Mouse (Mus musculus): Measurements from ENCODE around the gene Cops6.

Cops6 gene

DNA sequence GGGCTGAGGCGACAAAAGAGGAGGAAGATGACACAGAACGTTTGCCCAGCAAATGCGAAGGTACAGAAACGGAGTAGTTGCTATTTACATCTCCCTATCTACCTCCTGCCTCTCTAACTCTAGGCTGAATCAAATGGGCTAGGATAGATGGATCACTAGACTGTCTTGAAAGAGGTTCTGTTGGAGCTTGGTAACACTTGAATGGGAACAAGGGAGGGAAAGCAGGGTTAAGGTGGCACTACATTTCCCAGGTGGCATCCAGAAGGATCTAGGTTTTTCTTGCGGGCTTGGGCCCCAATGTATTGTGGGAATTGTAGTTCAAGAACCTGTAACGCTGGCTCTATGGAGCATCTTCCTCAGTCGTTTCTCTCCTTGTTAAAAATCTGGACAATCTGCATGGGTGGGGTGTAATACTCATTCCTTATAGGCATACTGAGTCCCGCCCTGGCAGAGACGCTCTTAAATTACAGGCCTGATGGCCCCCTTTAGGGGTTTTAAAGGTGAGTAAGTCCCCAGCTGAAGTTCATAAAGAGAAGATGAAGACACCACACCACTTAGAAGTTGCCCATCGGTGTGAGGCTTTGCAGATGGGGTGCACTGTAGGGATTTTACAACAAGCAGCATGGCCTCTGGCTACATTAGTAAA, 26.9 kb downstream of the Cops6 start:
- peak; percentile 90 for DNase-seq

DNA sequence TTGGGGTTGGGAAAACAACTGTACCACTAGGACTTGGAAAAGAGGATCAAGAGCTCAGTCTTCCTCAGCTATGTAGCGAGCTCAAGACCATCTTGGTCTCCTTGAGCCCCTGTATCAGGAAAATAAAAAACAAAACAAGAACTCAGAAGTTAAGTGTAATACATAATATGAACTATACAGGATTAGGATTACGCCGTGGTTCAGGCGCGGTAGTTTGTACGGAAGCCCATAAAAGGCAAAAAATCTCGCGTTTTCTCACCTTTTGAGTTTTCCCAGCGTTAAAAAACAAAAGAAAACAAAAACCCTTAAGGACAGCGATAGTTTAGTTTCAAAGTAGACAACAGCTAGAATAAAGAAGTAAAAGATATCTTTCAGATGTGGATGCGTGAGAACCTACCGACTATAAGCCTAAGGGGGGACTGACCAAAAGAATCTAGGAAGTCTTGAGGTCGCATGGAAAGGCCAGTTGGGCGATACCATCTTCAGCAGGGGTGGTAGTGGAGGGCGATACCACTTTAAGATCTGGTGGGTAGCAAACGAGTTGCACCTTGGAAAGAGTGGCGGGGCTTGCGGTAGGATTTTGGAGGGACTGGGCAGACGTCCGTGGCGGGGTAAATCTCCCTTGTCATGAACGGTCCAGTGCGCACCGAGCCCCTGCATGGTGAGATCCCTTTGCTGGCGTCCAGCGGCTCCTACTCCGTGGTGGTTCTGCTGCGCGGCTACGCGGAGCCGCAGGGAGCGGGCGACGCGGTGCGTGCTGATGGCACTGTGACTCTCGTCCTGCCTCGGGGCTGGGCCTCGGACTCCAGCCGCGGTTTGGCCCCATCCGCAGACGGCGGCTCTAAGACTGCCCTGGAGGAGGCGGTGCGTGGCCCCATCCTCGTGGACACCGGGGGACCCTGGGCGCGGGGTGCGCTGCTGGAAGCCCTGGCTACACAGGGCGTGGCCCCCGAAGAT, 33.2 kb downstream of the Cops6 start, which contains the start of gene Mblac1:
Mblac1 (plus strand) TSS at position 544 of the 957 bp plus-strand sequence.
- peak; percentile 92 for DNase-seq

DNA sequence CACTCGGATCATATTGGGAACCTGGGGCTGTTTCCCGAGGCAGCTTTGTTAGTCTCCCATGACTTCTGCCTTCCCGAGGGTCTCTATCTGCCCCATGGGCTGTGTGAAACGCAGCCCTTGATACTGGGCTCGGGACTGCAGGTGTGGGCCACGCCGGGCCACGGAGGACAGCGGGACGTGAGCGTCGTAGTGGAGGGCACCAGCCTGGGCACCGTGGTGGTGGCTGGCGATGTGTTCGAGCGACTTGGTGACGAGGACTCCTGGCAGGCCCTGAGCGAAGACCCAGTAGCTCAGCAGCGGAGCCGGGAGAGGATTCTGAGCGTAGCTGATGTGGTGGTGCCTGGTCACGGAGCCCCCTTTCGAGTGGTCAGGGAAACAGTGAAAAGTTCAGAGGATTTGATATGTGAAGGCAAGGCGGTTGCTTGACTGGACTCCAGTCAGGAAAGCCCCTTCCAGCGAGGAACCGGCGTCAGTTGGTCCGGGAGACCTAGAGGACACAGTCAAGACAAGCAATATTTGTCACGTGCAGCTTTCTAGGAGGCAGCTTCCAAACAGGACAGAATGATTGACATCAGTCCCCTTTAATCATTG, 34.0 kb downstream of the Cops6 start:
- peak; percentile 12 for DNase-seq

DNA sequence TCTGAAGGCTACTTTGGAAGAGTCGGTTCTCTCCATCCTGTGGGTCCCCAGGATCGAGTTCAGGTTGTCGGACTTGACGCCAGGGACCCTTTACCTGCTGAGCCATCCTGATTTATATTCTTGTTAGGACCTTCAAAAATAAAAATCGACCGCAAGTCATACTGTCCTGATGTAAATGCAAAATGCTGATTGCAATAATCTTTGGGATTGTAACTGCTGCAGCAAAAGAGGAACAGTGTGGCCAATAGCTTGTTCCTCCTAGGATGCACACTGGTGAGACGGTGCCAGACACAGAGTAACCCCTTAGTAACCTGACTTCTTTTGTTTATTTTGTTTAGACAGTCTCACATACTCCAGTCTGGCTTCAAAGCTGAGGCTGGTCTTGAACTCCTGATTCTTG, 34.6 kb downstream of the Cops6 start:
- DNase-seq = no peak

DNA sequence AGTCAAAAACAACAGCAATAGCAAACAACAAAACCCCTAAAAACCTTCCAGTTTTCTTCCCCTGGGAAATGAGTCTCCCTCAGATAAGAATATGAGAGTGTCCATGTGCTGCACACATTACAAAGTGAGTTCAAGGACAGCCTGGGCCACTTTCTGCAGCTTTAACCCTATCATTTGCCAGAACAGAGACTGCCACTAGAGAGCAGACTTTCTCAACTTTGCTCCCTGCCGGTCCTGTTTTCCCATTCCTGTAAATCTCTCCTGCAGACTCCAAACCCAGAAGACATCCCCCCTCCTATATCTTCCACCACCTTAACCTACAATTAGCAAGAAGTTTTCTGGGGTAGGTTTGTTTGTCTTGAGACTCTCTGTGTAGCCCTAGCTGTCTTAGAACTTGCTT, 38.7 kb downstream of the Cops6 start:
- no peak for DNase-seq

DNA sequence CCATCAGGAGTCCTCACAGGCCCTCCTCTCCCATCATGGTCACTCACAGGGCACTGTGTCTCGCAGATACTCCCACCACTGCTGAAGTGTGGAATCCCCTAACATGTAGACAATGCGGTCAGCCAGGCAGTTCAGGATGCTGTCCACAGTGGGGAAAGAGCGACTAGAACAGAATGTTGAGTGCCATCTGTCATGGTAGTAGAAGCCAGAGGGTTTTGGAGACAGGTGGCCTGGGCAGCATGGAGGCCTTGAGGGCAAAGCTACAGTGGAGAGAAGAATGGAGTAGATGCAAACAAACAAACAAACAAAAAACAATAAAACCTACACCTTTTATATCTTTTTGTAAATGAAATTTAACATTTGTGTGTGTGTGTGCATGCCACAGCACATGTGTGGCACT, 41.2 kb downstream of the Cops6 start:
- DNase-seq = no peak

DNA sequence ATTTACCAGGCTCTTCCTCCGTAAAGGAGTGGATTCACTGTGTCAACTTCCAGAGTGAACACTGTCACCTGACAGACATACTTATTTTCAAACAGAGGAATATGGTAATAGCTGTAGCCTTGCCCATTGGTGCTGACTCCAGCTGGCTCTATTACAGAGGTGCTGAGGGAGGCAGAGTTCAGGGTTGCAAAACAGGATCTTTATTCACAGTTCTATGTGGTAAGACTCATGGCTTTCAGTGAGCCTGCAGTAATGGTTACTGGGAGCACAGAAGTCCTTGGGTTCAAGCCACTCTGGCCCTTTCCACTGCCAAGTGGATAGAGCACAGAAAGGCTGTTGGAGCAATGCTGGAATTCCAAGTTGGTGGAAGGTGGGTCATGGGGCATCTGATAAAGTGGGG, 46.4 kb downstream of the Cops6 start:
- no peak for DNase-seq

DNA sequence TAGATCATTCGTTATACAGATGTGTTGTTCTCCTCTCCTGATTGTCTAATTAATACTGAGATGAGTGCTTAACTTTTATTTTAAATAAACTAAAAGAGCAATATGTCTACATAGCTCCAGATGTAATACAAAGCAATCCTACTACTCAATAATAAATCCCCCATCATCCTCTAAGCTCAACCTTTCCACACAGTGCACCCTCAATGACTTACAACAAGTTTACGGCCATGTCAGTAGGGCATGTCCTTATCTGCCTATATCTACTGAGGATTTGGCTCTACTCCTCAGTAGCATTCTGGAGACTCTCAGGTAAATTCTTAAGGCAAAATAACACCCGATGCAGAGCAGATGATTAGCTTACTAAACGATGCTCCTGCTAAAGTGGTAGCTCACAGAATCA, 47.0 kb downstream of the Cops6 start:
- no peak for DNase-seq

All from lung, postnatal 36 days (tissue).